Mouse (Mus musculus) testis, adult 2 months (tissue): ENCODE results near the gene Slc25a15.

Experiments
- CTCF ChIP-seq: fragments of 200-500 bp; IDR thresholded peaks from 2 replicates; pipeline ENCODE4 v1.5.1; 2012; ENCODE audit warnings: low read depth, mild to moderate bottlenecking, inconsistent platforms, low read length, moderate library complexity; ENCODE audit not compliant: control insufficient read depth, insufficient read depth, insufficient replicate concordance
- POLR2A ChIP-seq: fragments of 200-500 bp; IDR thresholded peaks from 2 replicates; pipeline ENCODE4 v1.6.1; 2012; ENCODE audit warnings: low read depth, mild to moderate bottlenecking, inconsistent platforms, low read length, moderate library complexity; ENCODE audit not compliant: control insufficient read depth

DNA sequence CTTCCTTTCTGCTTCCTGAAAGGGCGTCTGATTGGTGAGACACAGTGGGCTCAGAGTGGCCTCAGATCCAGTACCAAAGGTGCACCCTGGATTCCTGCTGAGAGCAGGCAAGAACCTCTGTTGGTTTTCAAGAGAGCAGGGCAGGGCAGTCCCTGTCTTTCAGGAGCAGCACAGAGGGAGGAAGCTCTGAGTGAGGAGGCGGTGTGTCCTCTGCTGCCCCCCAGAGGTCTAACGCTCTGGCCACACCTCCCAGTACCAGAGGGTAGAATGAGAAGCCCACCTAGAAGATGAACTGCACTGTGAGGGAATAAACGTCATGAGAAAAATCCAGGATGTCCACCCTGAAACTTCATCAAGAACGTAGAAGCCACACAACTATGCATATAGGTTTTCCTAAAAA lies 21.5 kb downstream of the Slc25a15 start:
- peak; percentile 30; the same call in 1 of the 2 replicates for TF ChIP-seq CTCF
- TF ChIP-seq POLR2A = no peak
